ENCODE assay signal across 8 mouse cellular contexts in the genomic region with DNA sequence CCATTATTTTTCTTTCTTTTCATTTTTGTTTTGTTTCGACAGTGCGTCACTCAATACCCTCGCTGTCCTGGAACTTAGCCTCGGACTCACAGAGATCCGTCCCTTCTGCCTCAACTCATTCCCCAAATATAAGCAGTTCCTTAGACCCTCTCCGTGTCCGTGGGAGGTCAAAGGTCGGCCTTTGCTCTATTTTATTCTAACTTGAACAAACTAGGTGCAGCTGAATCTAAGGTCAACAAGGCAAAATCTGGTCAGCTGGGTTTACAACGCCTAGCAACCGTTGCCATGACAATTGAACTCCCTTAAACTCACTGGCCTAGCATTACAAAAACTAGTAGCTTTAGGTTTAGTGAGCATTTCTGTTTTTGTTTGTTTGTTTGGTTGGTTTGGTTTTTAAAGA. TPM values are rescaled to one million over a fixed set of nuclear protein-coding genes. Genes with fewer than 3 reads are reported as not detected.
A peak's percentile ranks its signal among the peaks of the same experiment; 100 is the strongest.
DNase-seq lines count a peak whose midpoint lies in the region; ATAC-seq and TF ChIP-seq lines count a peak whose summit lies in the region.

No protein-coding gene starts in this region.

- peak overlapping the region; percentile 44 for H3K4me3 ChIP-seq in kidney, adult 2 months (ENCODE audit: insufficient read depth, low read depth, low read length)
- H3K4me3 ChIP-seq in liver, embryonic 15.5 days (replicated peaks), result peak overlapping the region; percentile 74
- peak overlapping the region; percentile 96 for H3K4me3 ChIP-seq in testis, adult 2 months (ENCODE audit: control insufficient read depth, low read depth, low read length)

- peaks cover 8% of the 10 kb centered on the region; the same call in 1 of the 2 replicates for H3K4me1 ChIP-seq in kidney, adult 2 months (ENCODE audit: control insufficient read depth, insufficient read depth, low read length)
- H3K4me1 ChIP-seq in liver, embryonic 15.5 days (replicated peaks), result peaks cover 27% of the 10 kb centered on the region
- H3K4me1 ChIP-seq in testis, adult 2 months (ENCODE audit: control insufficient read depth, insufficient read depth, low read length), result peaks cover 3% of the 10 kb centered on the region; the same call in 1 of the 2 replicates

- H3K9me3 ChIP-seq in liver, embryonic 15.5 days (replicated peaks), result no peaks in the 10 kb centered on the region

- peak overlapping the region; percentile 46; the same call in 1 of the 2 replicates for H3K27ac ChIP-seq in kidney, adult 2 months (ENCODE audit: insufficient read depth, low read depth, low read length)
- H3K27ac ChIP-seq in liver, embryonic 15.5 days (replicated peaks), result peak overlapping the region; percentile 77; the same call in 1 of the 2 replicates
- H3K27ac ChIP-seq in testis, adult 2 months (ENCODE audit: control insufficient read depth, insufficient read depth, low read depth, low read length), result peak overlapping the region; percentile 89

- no peak for TF ChIP-seq POLR2A in kidney, adult 2 months (IDR thresholded peaks at IDR 0.05; ENCODE audit: low read depth, low read length)
- TF ChIP-seq POLR2A in testis, adult 2 months (IDR thresholded peaks at IDR 0.05; ENCODE audit: control insufficient read depth, low read depth, low read length), result no peak

- no peaks in the 10 kb centered on the region for H3K27me3 ChIP-seq in kidney, adult 2 months (replicated peaks; ENCODE audit: control insufficient read depth, insufficient read depth, low read length)
- H3K27me3 ChIP-seq in liver, embryonic 15.5 days, result no peaks in the 10 kb centered on the region
- H3K27me3 ChIP-seq in testis, adult 2 months (ENCODE audit: control insufficient read depth, insufficient read depth, low read length), result no peaks in the 10 kb centered on the region

- DNase-seq in kidney, adult 2 months, result no peak
- no peak for DNase-seq in kidney, adult 8-10 months
- DNase-seq in heart, postnatal 4 days, result peak; percentile 11
- DNase-seq in left cerebral cortex, adult 11 months (ENCODE audit: low spot score), result no peak
- no peak for DNase-seq in adrenal gland, postnatal 25 days

- no peaks in the 10 kb centered on the region for H3K36me3 ChIP-seq in kidney, adult 2 months (ENCODE audit: control insufficient read depth, insufficient read depth, low read length)
- peaks cover 11% of the 10 kb centered on the region for H3K36me3 ChIP-seq in liver, embryonic 15.5 days (replicated peaks)
- H3K36me3 ChIP-seq in testis, adult 2 months (ENCODE audit: control insufficient read depth, insufficient read depth, low read length), result peaks cover under 1% of the 10 kb centered on the region; the same call in 1 of the 2 replicates

- TF ChIP-seq CTCF in kidney, adult 2 months (conservative IDR thresholded peaks at IDR 0.05; ENCODE audit: insufficient read depth, insufficient read length, low read depth, low read length), result no peak
- TF ChIP-seq CTCF in testis, adult 2 months (IDR thresholded peaks at IDR 0.05; ENCODE audit: control insufficient read depth, insufficient read depth, insufficient replicate concordance, low read depth, low read length), result no peak

- H3K9ac ChIP-seq in liver, embryonic 15.5 days, result peak overlapping the region; percentile 32

- H3K4me2 ChIP-seq in liver, embryonic 15.5 days, result peak overlapping the region; percentile 74

- 76% methylated on average over 10 of the region's 10 CpGs for WGBS in kidney, adult 2 months
- WGBS in liver, embryonic 15.5 days (ENCODE audit: insufficient replicate concordance), result 66% methylated on average over 10 of the region's 10 CpGs

- ATAC-seq in activated CD4-positive, CD25-positive, alpha-beta regulatory T cell, adult 4 months, result peak; percentile 11
- no peak for ATAC-seq in liver, embryonic 15.5 days (ENCODE audit: insufficient read depth)

RNA-seq across cellular contexts. Expression of a gene that starts 0.6 kb away (rescaled TPM):
- polyA plus RNA-seq in kidney, adult 2 months (2012; rRNA removed), result 33.3 and 33.8 TPM in 2 replicates
- polyA plus RNA-seq in activated CD4-positive, CD25-positive, alpha-beta regulatory T cell, adult 4 months (2017; shearing (Covaris generic)), result 10 to 100 TPM; 45.6 to 74.8 TPM
- total RNA-seq in heart, postnatal 4 days (2021), result 10 to 100 TPM; 41.0 to 42.0 TPM
- polyA plus RNA-seq in liver, embryonic 15.5 days (2015; fragmentation: Nextera tagmentation; extraction: Ambion mirVana), result 36.5 and 37.2 TPM in 2 replicates
- polyA plus RNA-seq in testis, adult 2 months (2012; rRNA removed), result 27.1 and 28.5 TPM in 2 replicates
- total RNA-seq in adrenal gland, postnatal 25 days (2021), result 58.3 and 73.6 TPM in 2 replicates

RNA-seq across cellular contexts. Expression of a gene that starts 13.4 kb away (rescaled TPM):
- polyA plus RNA-seq in kidney, adult 2 months (2012; rRNA removed), result 0.34 and 0.73 TPM in 2 replicates
- polyA plus RNA-seq in activated CD4-positive, CD25-positive, alpha-beta regulatory T cell, adult 4 months (2017; shearing (Covaris generic)), result not detected
- not detected for total RNA-seq in heart, postnatal 4 days (2021)
- 0.17 TPM in 1 of 2 replicates, not detected in the other for polyA plus RNA-seq in liver, embryonic 15.5 days (2015; fragmentation: Nextera tagmentation; extraction: Ambion mirVana)
- 1.6 TPM in 2 replicates for polyA plus RNA-seq in testis, adult 2 months (2012; rRNA removed)
- total RNA-seq in adrenal gland, postnatal 25 days (2021), result not detected in 2 replicates

RNA-seq across cellular contexts. Expression of a gene that starts 20.3 kb away (rescaled TPM):
- 71.7 and 91.3 TPM in 2 replicates for polyA plus RNA-seq in kidney, adult 2 months (2012; rRNA removed)
- not detected for polyA plus RNA-seq in activated CD4-positive, CD25-positive, alpha-beta regulatory T cell, adult 4 months (2017; shearing (Covaris generic))
- total RNA-seq in heart, postnatal 4 days (2021), result under 1 TPM; 0.14 to 0.23 TPM
- polyA plus RNA-seq in liver, embryonic 15.5 days (2015; fragmentation: Nextera tagmentation; extraction: Ambion mirVana), result 1.6 and 2.1 TPM in 2 replicates
- 6.6 and 9.8 TPM in 2 replicates for polyA plus RNA-seq in testis, adult 2 months (2012; rRNA removed)
- total RNA-seq in adrenal gland, postnatal 25 days (2021), result 0.24 TPM in 1 of 2 replicates, not detected in the other

RNA-seq across cellular contexts. Expression of a gene that starts 31.2 kb away (rescaled TPM):
- 2,179 and 2,584 TPM in 2 replicates for polyA plus RNA-seq in kidney, adult 2 months (2012; rRNA removed)
- polyA plus RNA-seq in activated CD4-positive, CD25-positive, alpha-beta regulatory T cell, adult 4 months (2017; shearing (Covaris generic)), result 10 to 100 TPM; 20.4 to 23.1 TPM
- total RNA-seq in heart, postnatal 4 days (2021), result 10 to 100 TPM; 38.8 to 40.6 TPM
- 28.6 and 32.0 TPM in 2 replicates for polyA plus RNA-seq in liver, embryonic 15.5 days (2015; fragmentation: Nextera tagmentation; extraction: Ambion mirVana)
- polyA plus RNA-seq in testis, adult 2 months (2012; rRNA removed), result 16.2 and 18.5 TPM in 2 replicates
- total RNA-seq in adrenal gland, postnatal 25 days (2021), result 125 and 128 TPM in 2 replicates

RNA-seq across cellular contexts. Expression of a gene that starts 48.7 kb away (rescaled TPM):
- 8.1 and 10.6 TPM in 2 replicates for polyA plus RNA-seq in kidney, adult 2 months (2012; rRNA removed)
- polyA plus RNA-seq in activated CD4-positive, CD25-positive, alpha-beta regulatory T cell, adult 4 months (2017; shearing (Covaris generic)), result 1 to 10 TPM; 1.1 to 1.2 TPM
- total RNA-seq in heart, postnatal 4 days (2021), result 1 to 10 TPM; 3.6 to 4.0 TPM
- polyA plus RNA-seq in liver, embryonic 15.5 days (2015; fragmentation: Nextera tagmentation; extraction: Ambion mirVana), result 0.43 and 0.44 TPM in 2 replicates
- polyA plus RNA-seq in testis, adult 2 months (2012; rRNA removed), result 0.64 and 0.72 TPM in 2 replicates
- 6.6 and 6.9 TPM in 2 replicates for total RNA-seq in adrenal gland, postnatal 25 days (2021)

Comparison
In these comparisons a context has a peak if more than half of its experiments do, and no peak if none do; other contexts are left out.
1. H3K4me3 ChIP-seq: peak in every context shown above with its lines; median percentile 96 in testis, adult 2 months; 74 in liver, embryonic 15.5 days; 44 in kidney, adult 2 months.